Mouse (Mus musculus) kidney, adult 10 weeks (tissue): ENCODE measurements around the gene Gm44965. TPM values are rescaled to one million over a fixed set of nuclear protein-coding genes. Genes with fewer than 3 reads are reported as not detected.

Experiments used
- polyA plus RNA-seq: library from polyadenylated mRNA; stranded (reverse); fragments of 350-450 nt; fragmentation: Illumina TruSeq; extraction: RNeasy Lipid Tissue Mini Kit (QIAGEN cat#74804); gene quantifications from one replicate; pipeline ENCODE4 v1.2.3, GENCODE M21; 2014; ENCODE audit warnings: low read depth, low replicate concordance

Gm44965 gene
- polyA plus RNA-seq: not detected

DNA sequence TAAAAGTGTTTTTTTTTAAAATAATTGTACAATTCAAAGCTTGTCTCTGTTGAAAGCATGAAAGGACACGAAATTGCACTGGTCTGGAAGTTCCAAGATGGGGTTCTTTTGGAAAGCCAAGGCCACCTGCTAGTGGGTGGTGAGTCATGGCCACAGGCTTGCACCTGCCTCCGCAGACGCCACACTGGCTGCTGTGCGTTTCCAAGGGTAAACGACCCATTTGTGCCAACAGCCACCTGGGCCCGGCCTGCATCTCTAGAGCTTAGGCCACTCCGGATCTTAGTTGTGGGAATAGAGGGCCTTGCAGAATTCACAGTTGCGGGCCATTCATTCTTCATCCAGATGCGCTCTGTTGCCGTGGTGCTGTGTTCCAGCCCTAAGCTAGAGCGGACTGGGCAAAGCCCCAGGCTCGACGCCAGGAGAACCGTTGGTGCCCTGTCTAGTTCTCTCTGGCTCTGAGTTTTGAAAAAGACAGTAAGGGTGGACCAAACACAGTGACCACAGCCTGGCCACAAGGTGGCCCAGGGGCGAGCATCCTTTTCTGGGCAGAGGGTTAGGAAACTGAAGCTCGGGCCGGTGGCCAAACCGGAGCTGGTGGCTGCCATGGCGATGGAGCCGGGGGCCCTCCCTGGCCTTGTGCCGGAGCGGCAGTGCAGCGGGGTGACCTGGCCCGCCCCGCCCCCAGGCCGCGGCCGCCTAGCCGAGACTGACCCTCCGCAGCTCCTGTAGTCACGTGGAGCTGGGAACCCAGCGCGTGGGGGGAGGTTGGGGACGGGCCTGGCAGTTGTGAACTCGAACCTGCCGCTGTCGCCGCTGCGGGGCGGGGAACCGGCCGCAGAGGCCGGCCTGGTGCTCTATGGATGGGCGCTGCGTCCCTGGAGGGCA is at the start of gene Gm44965, which contains the start of gene Repin1:
Gene Gm44965 (plus strand): TSS at position 784 of the 885 bp plus-strand sequence.
Gene Repin1 (plus strand): TSS at position 726 of the 885 bp plus-strand sequence.

DNA sequence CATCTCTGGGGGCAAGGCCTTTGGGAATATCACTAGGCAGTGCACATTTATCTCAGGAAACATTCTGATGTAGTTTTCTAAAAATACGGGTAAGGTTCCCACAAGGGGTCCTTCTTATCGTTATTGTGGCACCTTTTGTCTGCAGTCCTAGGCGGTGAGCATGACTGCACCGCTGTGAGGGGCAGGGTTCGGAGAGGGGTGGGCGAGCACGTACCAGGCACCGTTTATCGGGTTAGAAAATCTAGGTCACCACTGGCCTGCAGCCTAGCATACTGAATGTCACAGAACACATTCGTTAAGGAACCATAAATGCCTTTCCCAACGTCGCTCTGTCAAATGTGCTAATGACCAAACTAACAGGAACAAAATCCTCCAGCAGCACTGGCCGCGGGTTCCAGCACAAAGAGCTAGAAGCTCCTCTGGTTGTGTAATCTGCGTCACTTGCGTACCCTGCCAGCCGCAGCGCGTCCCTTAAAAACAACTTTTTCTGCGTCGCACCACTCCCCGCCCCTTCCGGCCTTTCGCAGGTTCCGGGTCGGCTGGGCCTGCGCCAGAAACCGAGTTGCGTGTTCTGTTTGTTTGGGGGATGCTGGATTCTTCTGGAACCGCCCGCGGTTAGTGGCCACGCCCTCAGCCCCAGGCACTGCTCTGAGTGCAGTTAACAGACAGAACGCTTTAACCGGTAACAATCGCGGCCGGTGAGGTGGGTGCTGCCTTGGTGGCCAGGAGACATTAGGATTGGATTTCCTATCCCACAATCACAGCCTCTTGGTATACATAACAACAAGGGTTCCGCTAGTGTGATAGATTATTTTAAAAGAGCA is 39.2 kb upstream of the Gm44965 start, which contains the start of gene Lrrc61:
Gene Lrrc61 (plus strand): TSS at position 517 of the 824 bp plus-strand sequence.

DNA sequence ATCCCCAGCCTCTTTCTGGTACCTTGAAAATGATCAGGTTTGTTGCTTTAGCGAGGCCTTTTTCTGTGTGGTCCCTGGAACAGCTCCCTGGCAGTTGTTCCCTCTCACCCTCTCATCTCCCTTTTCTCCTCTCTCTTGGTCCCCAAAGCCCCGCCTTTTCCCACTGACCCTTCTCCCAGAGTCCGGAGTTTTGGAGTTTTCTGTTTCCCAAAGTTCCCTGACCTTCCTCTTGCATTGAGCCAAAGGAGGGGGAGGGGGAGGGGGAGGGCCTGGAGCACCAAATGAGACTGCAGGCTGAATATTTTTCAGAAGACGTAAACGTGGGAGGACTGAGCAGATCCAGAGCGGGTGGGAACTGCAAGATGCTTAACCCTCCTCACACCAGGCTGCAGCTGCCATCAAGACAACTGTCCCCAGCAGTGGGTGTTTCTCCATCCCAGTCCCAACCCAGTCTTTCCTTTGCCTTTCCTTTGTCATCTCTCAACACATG is 21.1 kb upstream of the Gm44965 start, which contains the start of gene Rarres2:
Gene Rarres2 (minus strand): TSS at position 218 of the 490 bp plus-strand sequence.

DNA sequence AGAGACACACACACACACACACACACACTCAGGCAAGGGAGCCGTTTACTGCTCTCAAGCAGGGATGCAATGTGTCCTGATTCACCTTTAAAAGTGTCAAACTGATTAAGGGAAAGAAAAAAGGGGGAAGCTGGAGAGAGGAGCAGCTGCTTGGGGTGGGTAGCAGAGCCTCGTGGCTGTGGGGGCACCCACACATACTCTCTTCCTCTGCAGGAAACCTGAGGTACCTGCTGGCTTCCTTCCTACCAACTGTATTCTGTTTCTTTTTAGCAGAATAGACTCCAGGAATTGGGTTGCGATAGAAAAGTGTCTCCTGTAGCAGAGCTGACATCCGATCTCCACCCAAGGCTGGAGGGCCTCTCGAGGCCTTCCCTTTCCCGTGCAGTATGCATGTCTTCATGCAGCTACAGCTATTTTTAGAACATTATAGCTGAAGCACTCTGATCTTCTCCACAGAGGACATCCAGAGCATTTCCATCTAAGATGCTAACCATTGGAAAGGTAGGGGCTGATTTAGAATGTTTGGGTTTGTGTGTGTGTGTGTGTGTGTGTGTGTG is 4.5 kb upstream of the Gm44965 start, which contains the start of gene Gm45021:
Gene Gm45021 (plus strand): TSS at position 417 of the 557 bp plus-strand sequence.

DNA sequence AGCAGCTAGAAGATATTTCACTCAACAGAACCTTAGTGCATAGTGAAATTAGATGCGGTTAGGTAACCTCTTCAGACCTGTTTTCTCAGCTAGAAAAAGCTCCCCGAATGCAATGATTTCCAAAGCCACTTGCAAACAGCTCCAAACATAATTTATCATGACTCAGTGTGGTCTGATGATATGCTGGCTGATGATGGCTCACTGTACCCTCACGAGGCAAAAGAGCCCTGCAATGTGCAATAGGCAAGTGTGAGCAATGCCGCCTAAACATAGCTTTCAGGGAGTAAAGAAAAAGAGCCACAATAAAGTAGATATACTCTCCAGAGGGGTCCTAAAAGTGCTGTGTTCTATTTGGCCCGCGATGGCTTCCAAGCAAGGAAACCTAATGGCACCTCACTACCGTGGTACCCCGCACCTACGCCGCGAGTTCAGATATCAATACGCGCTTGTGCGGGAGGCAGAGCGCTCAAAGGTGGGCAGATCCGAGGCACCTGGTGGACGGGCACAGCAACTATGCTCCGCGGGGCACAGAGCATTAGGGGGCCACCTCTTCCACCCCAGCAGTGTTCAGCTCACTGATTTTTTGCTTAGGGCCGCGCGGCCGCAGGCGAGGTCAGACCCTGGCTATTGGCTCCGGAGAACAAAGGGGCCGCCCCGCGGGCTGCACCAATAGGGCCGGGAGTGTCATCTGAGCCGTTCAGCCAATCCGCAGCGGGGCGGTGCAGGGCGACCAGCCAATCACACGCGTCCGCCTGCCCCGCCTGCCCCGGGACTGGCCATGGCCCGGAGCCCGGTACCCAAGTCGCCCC is 7.7 kb downstream of the Gm44965 start, which contains the start of gene Zfp775:
Gene Zfp775 (plus strand): TSS at position 793 of the 809 bp plus-strand sequence.

DNA sequence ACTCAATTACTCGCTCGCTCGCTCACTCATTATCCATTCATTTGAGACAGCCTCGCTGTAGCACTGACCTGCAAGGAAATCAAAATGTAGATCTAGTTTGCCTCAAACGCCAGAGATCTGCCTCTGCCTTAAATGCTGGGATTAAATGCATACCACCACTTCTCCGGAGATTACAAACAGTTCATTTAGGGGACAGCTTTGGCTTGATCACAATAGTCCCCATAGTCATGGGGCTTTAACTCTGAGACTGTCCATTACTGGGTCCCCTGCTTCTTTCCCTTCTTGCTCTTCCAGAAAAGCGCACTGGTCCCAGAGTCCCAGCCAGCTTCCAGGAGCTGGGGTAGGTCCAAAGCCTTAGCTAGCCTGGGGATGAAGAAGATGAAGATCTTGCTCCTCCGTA is 32.7 kb downstream of the Gm44965 start, which contains the start of gene AI854703:
Gene AI854703 (plus strand): TSS at position 301 of the 400 bp plus-strand sequence.

DNA sequence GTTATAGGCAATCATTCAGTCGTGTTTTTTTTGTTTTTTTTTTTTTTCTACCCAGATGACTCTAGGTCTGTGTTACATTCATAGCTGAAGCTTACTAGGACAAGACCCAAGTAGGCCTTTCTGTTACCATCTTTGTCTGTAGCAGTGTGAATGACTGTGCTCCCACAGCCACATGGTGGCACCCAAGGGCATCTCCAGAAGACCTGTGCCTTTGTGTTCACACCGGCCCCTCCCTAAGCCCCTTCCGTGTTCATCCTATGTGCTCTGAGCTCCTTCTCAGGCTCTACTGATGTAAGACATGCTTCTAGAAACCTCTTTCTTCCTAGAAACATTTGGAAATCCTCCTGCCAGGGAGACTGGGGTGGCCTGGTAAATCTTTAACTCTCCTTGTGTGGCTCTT is 53.3 kb downstream of the Gm44965 start, which contains the start of gene Gimap8:
Gene Gimap8 (plus strand): TSS at position 240 of the 400 bp plus-strand sequence.

Other genes starting within 250 kb of the Gm44965 start
- gene Krba1, start 198.4 kb upstream of the Gm44965 start, polyA plus RNA-seq: 3.2 TPM
- gene Zfp467, start 148.1 kb upstream of the Gm44965 start, polyA plus RNA-seq: 15.8 TPM
- gene Sspo, start 145.7 kb upstream of the Gm44965 start, polyA plus RNA-seq: not detected
- 31.2 TPM for gene Atp6v0e2, start 56.3 kb upstream of the Gm44965 start, polyA plus RNA-seq
- gene Lrrc61, start 39.1 kb upstream of the Gm44965 start, polyA plus RNA-seq: 6.0 TPM
- gene Rarres2, start 21.2 kb upstream of the Gm44965 start, polyA plus RNA-seq: 4.4 TPM
- gene Gm45021, start 4.3 kb upstream of the Gm44965 start, polyA plus RNA-seq: not detected
- gene Repin1, start 58 bp upstream of the Gm44965 start, polyA plus RNA-seq: 8.8 TPM
- gene Zfp775, start 8.1 kb downstream of the Gm44965 start, polyA plus RNA-seq: 0.32 TPM
- gene AI854703, start 32.8 kb downstream of the Gm44965 start, polyA plus RNA-seq: 3.0 TPM
- 46.0 TPM for gene Gimap8, start 53.3 kb downstream of the Gm44965 start, polyA plus RNA-seq
- 44.6 TPM for gene Gimap9, start 82.2 kb downstream of the Gm44965 start, polyA plus RNA-seq
- 123 TPM for gene Gimap4, start 90.6 kb downstream of the Gm44965 start, polyA plus RNA-seq
- gene Gimap6, start 114.3 kb downstream of the Gm44965 start, polyA plus RNA-seq: 57.0 TPM
- not detected for gene Gm28053, start 124.7 kb downstream of the Gm44965 start, polyA plus RNA-seq
- not detected for gene Gimap7, start 124.7 kb downstream of the Gm44965 start, polyA plus RNA-seq
- 2.9 TPM for gene Gimap1, start 145.1 kb downstream of the Gm44965 start, polyA plus RNA-seq
- gene Gimap5, start 152.3 kb downstream of the Gm44965 start, polyA plus RNA-seq: 5.1 TPM
- gene Gimap3, start 176.9 kb downstream of the Gm44965 start, polyA plus RNA-seq: 1.5 TPM
- 366 TPM for gene Tmem176a, start 247.0 kb downstream of the Gm44965 start, polyA plus RNA-seq
- gene Tmem176b, start 247.6 kb downstream of the Gm44965 start, polyA plus RNA-seq: 106 TPM